Mouse (Mus musculus): Measurements from ENCODE around the gene E130218I03Rik. TPM values are rescaled to one million over a fixed set of nuclear protein-coding genes. Genes with fewer than 3 reads are reported as not detected.
A peak's percentile ranks its signal among the peaks of the same experiment; 100 is the strongest.

The E130218I03Rik gene
- total and polyA plus RNA-seq, 2 experiments from 2014 or later: 0.11 to 0.43 TPM

DNA sequence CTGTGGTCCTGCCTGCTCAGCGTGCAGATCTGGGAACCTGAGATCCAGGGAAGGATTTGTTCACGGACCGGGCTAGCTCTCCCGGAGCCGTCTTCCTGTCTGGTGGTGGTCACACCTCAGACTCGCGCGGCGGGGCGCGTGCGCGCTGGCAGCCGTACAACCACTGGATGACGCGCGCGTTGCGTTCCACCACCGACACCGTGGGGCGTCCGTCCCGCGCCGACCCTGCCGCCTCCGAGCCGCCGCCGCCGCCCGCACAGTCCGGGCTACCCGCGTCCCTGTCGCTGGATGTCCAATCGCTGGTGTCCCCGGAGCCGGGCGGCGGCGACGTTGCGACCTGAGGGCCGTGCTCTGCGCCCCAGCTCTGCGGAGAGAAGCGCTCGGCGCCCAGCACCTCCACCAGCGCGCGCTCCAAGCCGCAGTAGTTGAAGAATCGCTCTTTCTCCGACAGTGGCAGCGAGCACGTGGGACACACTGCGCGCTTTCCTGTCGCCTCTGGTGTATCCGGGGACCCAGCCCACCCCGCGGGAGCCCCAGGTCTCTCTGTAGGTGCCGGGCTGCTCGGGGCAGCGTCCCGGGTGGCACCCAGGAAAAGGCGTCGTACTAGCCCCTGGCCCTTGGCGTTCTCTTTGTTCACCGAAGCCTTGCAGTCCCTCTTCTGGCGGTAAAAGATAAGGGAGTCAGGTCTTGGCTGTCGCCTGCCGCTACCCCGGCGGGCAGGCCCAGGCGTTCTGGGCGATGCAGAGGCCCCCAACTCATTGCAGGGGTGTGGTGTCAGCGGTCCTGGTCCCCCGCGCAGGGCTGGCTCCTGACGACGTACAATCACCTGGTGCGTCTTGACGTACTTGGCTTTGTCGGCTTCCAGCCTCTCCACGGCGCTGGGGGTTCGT is 8.0 kb downstream of the E130218I03Rik start:
- Histone ChIP-seq H3K4me2 (ENCODE audit: low read depth) (peak overlapping the region; percentile 76), H3K36me3 (ENCODE audit: insufficient read depth) (no peaks in the 10 kb centered on the region), H3K4me1 (ENCODE audit: insufficient read depth) (0 out of 2 replicates have a peak, but pooled peaks cover 4% of the 10 kb centered on the region), H3K4me3 (ENCODE audit: low read depth, low read length) (peak overlapping the region; percentile 53), H3K9ac (peak overlapping the region; percentile 74), H3K9me3 (ENCODE audit: low read length) (no peaks in the 10 kb centered on the region), H3K27ac (ENCODE audit: low read depth, low read length) (peak overlapping the region; percentile 78), H3K27me3 (ENCODE audit: insufficient read depth, low read length) (peaks cover 40% of the 10 kb centered on the region)
- ATAC-seq (peak; percentile 75), DNase-seq (peak; percentile 85)
- under 1% methylated on average over 90 of the region's 91 CpGs for WGBS
- TF ChIP-seq CTCF (IDR thresholded peaks at IDR 0.05; ENCODE audit: low read depth): peak; percentile 5; the same call in 1 of the 2 replicates

- H3K4me1 ChIP-seq (ENCODE audit: insufficient read depth): 0 out of 2 replicates have a peak, but pooled peaks cover 4% of the 10 kb centered on the region
- H3K36me3 ChIP-seq (ENCODE audit: insufficient read depth): no peaks in the 10 kb centered on the region
- peak overlapping the region; percentile 74 for H3K9ac ChIP-seq
- ATAC-seq (peak; percentile 27), DNase-seq (peak; percentile 72)
- H3K4me2 ChIP-seq (ENCODE audit: low read depth): peak overlapping the region; percentile 76
- H3K9me3 ChIP-seq (ENCODE audit: low read length): no peaks in the 10 kb centered on the region
- peak overlapping the region; percentile 53 for H3K4me3 ChIP-seq (ENCODE audit: low read depth, low read length)
- peak overlapping the region; percentile 78 for H3K27ac ChIP-seq (ENCODE audit: low read depth, low read length)
- 5% methylated on average over 22 of the region's 22 CpGs for WGBS
- TF ChIP-seq CTCF (IDR thresholded peaks at IDR 0.05; ENCODE audit: low read depth): no peak
- H3K27me3 ChIP-seq (ENCODE audit: insufficient read depth, low read length): peaks cover 40% of the 10 kb centered on the region
Observed at GRCm38 (mm10) chr4:134252131-134252910, 8.9 kb downstream of the E130218I03Rik start.

DNA sequence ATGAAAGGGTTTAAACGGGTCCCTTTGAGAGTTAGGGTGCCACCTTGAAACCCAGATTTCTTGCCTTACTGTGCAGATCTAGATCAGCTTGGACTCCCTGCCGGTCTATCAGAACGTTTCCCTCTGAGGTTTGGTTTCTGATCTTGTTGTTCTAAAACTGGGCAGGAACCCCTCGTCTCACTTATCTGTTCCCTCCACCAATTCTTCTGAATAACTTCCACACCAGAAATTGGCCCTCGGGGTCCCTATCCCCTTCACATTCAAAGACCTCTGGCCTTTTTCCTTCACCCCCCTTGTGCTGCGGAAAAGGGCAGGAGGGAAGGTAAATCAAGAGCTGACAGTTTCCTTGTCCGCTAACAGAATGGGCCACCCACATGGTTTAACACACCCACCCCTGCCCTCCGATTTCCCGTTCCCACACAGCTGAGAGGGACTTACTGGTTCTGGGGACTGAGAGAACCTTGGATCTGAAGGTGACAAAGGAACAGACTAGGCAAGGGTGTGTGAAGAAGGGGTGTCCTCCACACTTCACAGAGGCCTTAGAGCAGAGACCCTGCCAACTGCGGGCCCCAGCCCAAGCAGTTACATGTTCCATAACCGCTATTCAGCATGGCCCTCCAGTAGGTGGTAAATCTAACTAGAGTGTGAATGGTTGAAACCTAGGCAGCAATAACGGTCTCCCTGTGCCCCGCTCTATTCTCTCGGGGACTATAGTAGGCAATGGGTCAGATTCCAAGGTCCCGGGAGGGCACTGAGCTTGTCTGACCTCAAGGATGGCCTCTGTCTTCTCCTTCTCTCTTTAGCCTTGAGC is 9.7 kb downstream of the E130218I03Rik start:
- Histone ChIP-seq H3K9me3 (ENCODE audit: low read length) (no peaks in the 10 kb centered on the region), H3K4me1 (ENCODE audit: insufficient read depth) (0 out of 2 replicates have a peak, but pooled peaks cover 4% of the 10 kb centered on the region), H3K36me3 (ENCODE audit: insufficient read depth) (no peaks in the 10 kb centered on the region), H3K9ac (no peak overlapping the region), H3K27me3 (ENCODE audit: insufficient read depth, low read length) (peaks cover 37% of the 10 kb centered on the region), H3K4me3 (ENCODE audit: low read depth, low read length) (0 out of 2 replicates have a peak overlapping the region, but pooled peaks have one; percentile 53), H3K4me2 (ENCODE audit: low read depth) (peak overlapping the region; percentile 76; the same call in 1 of the 2 replicates), H3K27ac (ENCODE audit: low read depth, low read length) (0 out of 2 replicates have a peak overlapping the region, but pooled peaks have one; percentile 15)
- WGBS: 16% methylated on average over 15 of the region's 15 CpGs
- ATAC-seq: no peak
- DNase-seq: no peak
- TF ChIP-seq CTCF (IDR thresholded peaks at IDR 0.05; ENCODE audit: low read depth): no peak

DNA sequence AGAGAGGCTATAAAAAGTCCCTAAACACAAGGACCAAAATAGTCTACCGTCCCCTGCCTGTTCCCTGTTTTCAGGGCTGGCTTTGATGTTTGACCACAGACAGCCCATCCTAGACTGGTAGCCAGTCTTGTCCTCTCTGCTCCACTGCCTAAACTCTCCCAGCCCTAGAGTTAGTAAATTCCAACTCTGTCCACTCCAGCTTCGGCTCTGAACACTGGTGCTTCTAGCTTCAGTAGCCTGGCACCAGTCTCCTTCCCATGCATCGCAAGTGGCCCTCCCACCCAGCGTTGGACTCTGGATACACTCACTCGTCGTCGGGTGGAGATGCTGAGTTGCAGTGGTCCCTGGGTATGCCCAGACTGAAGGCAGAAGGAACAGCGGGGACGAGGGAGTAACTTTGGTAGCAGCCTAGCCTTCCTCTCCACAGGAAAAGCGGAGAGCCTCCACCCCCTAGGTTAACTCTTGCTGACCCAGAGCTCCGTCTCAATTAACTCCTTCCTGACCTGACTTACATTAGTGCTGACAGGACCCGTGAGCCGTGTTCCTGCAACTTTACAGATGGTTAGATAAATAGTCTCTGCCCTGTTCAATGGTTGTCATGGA is 10.4 kb downstream of the E130218I03Rik start, which contains the start of gene Grrp1:
Grrp1 (minus strand) TSS at position 385 of the 603 bp plus-strand sequence.
- no peak for DNase-seq
- ATAC-seq: no peak
- Histone ChIP-seq H3K4me2 (ENCODE audit: low read depth) (0 out of 2 replicates have a peak within 1 kb of the TSS, but pooled peaks have one; percentile 76), H3K36me3 (ENCODE audit: insufficient read depth) (no peaks in the 10 kb centered on the region), H3K9me3 (ENCODE audit: low read length) (no peaks in the 10 kb centered on the region), H3K4me3 (ENCODE audit: low read depth, low read length) (0 out of 2 replicates have a peak within 1 kb of the TSS, but pooled peaks have one; percentile 53), H3K27ac (ENCODE audit: low read depth, low read length) (no peak within 1 kb of the TSS), H3K4me1 (ENCODE audit: insufficient read depth) (0 out of 2 replicates have a peak, but pooled peaks cover 4% of the 10 kb centered on the region), H3K9ac (no peak within 1 kb of the TSS), H3K27me3 (ENCODE audit: insufficient read depth, low read length) (peaks cover 32% of the 10 kb centered on the region)
- TF ChIP-seq CTCF (IDR thresholded peaks at IDR 0.05; ENCODE audit: low read depth): no peak
- 3% methylated on average over 13 of the region's 13 CpGs for WGBS

- 23% methylated on average over 3 of the region's 3 CpGs for WGBS
- Histone ChIP-seq H3K4me2 (ENCODE audit: low read depth) (no peak overlapping the region), H3K9ac (no peak overlapping the region), H3K27me3 (ENCODE audit: insufficient read depth, low read length) (peaks cover 32% of the 10 kb centered on the region), H3K4me3 (ENCODE audit: low read depth, low read length) (no peak overlapping the region), H3K27ac (ENCODE audit: low read depth, low read length) (no peak overlapping the region), H3K36me3 (ENCODE audit: insufficient read depth) (no peaks in the 10 kb centered on the region), H3K4me1 (ENCODE audit: insufficient read depth) (0 out of 2 replicates have a peak, but pooled peaks cover 4% of the 10 kb centered on the region), H3K9me3 (ENCODE audit: low read length) (no peaks in the 10 kb centered on the region)
- no peak for DNase-seq
- ATAC-seq: no peak
- TF ChIP-seq CTCF (IDR thresholded peaks at IDR 0.05; ENCODE audit: low read depth): no peak
Observed at GRCm38 (mm10) chr4:134254835-134255234, 11.4 kb downstream of the E130218I03Rik start.
